ENCODE assay signal across 9 mouse cellular contexts in the genomic region with DNA sequence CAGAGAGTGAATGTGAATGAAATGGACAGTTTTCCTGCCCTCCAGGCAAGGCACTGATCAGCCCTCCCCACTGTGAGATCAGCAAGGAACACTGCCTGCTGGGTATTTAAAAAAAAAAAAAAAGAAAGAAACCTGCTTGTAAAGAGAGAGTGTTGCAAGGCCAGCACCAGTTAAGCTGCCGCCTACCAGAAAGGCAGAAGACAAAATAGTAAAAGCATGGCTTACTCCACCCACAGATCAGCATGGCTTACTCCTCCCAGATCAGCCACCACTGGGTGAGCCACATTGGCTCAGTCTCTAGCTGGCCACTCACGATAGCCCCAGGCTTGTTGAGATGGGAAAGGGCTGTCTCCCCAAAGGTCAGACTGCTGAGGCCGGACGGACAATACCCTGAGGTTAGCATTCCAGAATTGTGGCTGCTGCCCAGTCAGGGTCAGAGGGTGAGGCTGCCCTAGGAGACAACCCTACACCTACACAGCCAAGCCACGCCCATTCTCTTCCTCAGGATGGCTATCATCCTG. TPM values are rescaled to one million over a fixed set of nuclear protein-coding genes. Genes with fewer than 3 reads are reported as not detected.
DNase-seq lines count a peak whose midpoint lies in the region; ATAC-seq lines count a peak whose summit lies in the region.
"Had no signal": no experiment of that assay in that cellular context is flagged by ENCODE, and none has a peak within 500 bp of the region (broad histone marks: within the 10 kb centered on the region; RNA-seq: fewer than 3 reads in every experiment).

No protein-coding gene starts in this region.

- intact Hi-C loops in gastrocnemius, postnatal 36 days (cut with DNase I): no loop called here
- intact Hi-C loops in heart, postnatal 25 days (cut with DNase I): no loop called here

- peaks cover 79% of the 10 kb centered on the region for H3K4me1 ChIP-seq in kidney, embryonic 16.5 days (ENCODE audit: insufficient read depth, low read length)
- peaks cover 25% of the 10 kb centered on the region for H3K4me1 ChIP-seq in hindbrain, embryonic 16.5 days (ENCODE audit: control insufficient read depth, insufficient read depth, low read depth, low read length)
- H3K4me1 ChIP-seq in midbrain, embryonic 12.5 days: peaks cover 64% of the 10 kb centered on the region

- no peaks in the 10 kb centered on the region for H3K36me3 ChIP-seq in kidney, embryonic 16.5 days (ENCODE audit: insufficient read depth, low read length)
- no peaks in the 10 kb centered on the region for H3K36me3 ChIP-seq in hindbrain, embryonic 16.5 days (ENCODE audit: control insufficient read depth, insufficient read depth, low read length)
- no peaks in the 10 kb centered on the region for H3K36me3 ChIP-seq in midbrain, embryonic 12.5 days
- H3K36me3 ChIP-seq: lung, embryonic 15.5 days had no signal

- H3K27me3 ChIP-seq in kidney, embryonic 16.5 days (ENCODE audit: insufficient read depth, low read length): no peaks in the 10 kb centered on the region
- H3K27me3 ChIP-seq in hindbrain, embryonic 16.5 days (replicated peaks; ENCODE audit: control insufficient read depth, insufficient read depth, low read length): no peaks in the 10 kb centered on the region
- peaks cover 7% of the 10 kb centered on the region; the same call in 1 of the 2 replicates for H3K27me3 ChIP-seq in midbrain, embryonic 12.5 days
- H3K27me3 ChIP-seq: lung, embryonic 15.5 days had no signal

- H3K27ac ChIP-seq in kidney, embryonic 16.5 days (ENCODE audit: low read length): no peak overlapping the region
- no peak overlapping the region for H3K27ac ChIP-seq in hindbrain, embryonic 16.5 days (ENCODE audit: low read depth, low read length)
- H3K27ac ChIP-seq in midbrain, embryonic 12.5 days (replicated peaks): peak overlapping the region; percentile 58
- H3K27ac ChIP-seq: lung, embryonic 15.5 days had no signal

- no peak overlapping the region for H3K4me3 ChIP-seq in kidney, embryonic 16.5 days (ENCODE audit: low read length)
- no peak overlapping the region for H3K4me3 ChIP-seq in hindbrain, embryonic 16.5 days (ENCODE audit: low read length)
- no peak overlapping the region for H3K4me3 ChIP-seq in midbrain, embryonic 12.5 days
- H3K4me3 ChIP-seq: lung, embryonic 15.5 days had no signal

- no peaks in the 10 kb centered on the region for H3K9me3 ChIP-seq in kidney, embryonic 16.5 days (ENCODE audit: low read length)
- no peaks in the 10 kb centered on the region for H3K9me3 ChIP-seq in hindbrain, embryonic 16.5 days (ENCODE audit: control insufficient read depth, low read length)
- H3K9me3 ChIP-seq in midbrain, embryonic 12.5 days: no peaks in the 10 kb centered on the region
- H3K9me3 ChIP-seq: lung, embryonic 15.5 days had no signal

- no peak overlapping the region for H3K4me2 ChIP-seq in kidney, embryonic 16.5 days (replicated peaks; ENCODE audit: low read depth, low read length)
- H3K4me2 ChIP-seq in hindbrain, embryonic 16.5 days (ENCODE audit: low read length): no peak overlapping the region
- H3K4me2 ChIP-seq in midbrain, embryonic 12.5 days (replicated peaks): no peak overlapping the region
- H3K4me2 ChIP-seq: lung, embryonic 15.5 days had no signal

- WGBS in kidney, embryonic 16.5 days: 45% methylated on average over 5 of the region's 5 CpGs
- WGBS in hindbrain, embryonic 16.5 days: 26% methylated on average over 5 of the region's 5 CpGs
- 15% methylated on average over 5 of the region's 5 CpGs for WGBS in midbrain, embryonic 12.5 days

- no peak overlapping the region for H3K9ac ChIP-seq in kidney, embryonic 16.5 days (replicated peaks; ENCODE audit: low read length)
- no peak overlapping the region for H3K9ac ChIP-seq in hindbrain, embryonic 16.5 days (ENCODE audit: low read depth, low read length)
- no peak overlapping the region for H3K9ac ChIP-seq in midbrain, embryonic 12.5 days (replicated peaks)
- H3K9ac ChIP-seq: lung, embryonic 15.5 days had no signal

- no peak for ATAC-seq in kidney, embryonic 16.5 days (ENCODE audit: low FRiP score, low TSS enrichment)
- peak; percentile 40 for ATAC-seq in hindbrain, embryonic 16.5 days
- ATAC-seq in midbrain, embryonic 12.5 days (ENCODE audit: low FRiP score, low read depth): no peak

- peak; percentile 73 for DNase-seq in kidney, adult 11 months
- DNase-seq in ZHBTc4 (ENCODE audit: low read depth, low spot score): peak; percentile 98
- DNase-seq in gastrocnemius, postnatal 36 days: no peak
- DNase-seq in lung, postnatal 4 days: no peak
- DNase-seq in heart, postnatal 25 days (ENCODE audit: low spot score): no peak

RNA-seq across cellular contexts. Expression of a gene that starts 32.4 kb away (rescaled TPM):
- 12.0 and 14.3 TPM in 2 replicates for polyA plus RNA-seq in kidney, embryonic 16.5 days (2015; fragmentation: Nextera tagmentation; extraction: Ambion mirVana)
- 9.0 and 10.9 TPM in 2 replicates for polyA plus RNA-seq in hindbrain, embryonic 16.5 days (2015; fragmentation: Nextera tagmentation; extraction: Ambion mirVana)
- polyA plus RNA-seq in midbrain, embryonic 12.5 days (2016; fragmentation: Nextera tagmentation; extraction: Ambion mirVana): 17.1 and 19.6 TPM in 2 replicates
- 10 to 100 TPM; 32.3 to 33.9 TPM for total RNA-seq in gastrocnemius, postnatal 36 days (2021)
- 1 to 10 TPM; 5.9 to 6.7 TPM for total RNA-seq in heart, postnatal 25 days (2021)

Comparison
In these comparisons a context has a peak if more than half of its experiments do, and no peak if none do; other contexts are left out.
1. DNase-seq: peak in kidney, adult 11 months (single experiment) and ZHBTc4 (single experiment); none in gastrocnemius, postnatal 36 days (0 of 2), lung, postnatal 4 days (0 of 2) and heart, postnatal 25 days (single experiment).